In genomic region chr2:37421903-37422302, GRCm38 (mm10) we compare ENCODE assay signal across 8 mouse cellular contexts. TPM values are rescaled to one million over a fixed set of nuclear protein-coding genes. Genes with fewer than 3 reads are reported as not detected.
A peak's percentile ranks its signal among the peaks of the same experiment; 100 is the strongest.
DNase-seq lines count a peak whose midpoint lies in the region; ATAC-seq and TF ChIP-seq lines count a peak whose summit lies in the region.

No protein-coding gene starts in this region.

- peak overlapping the region; percentile 88 for H3K27ac ChIP-seq in heart, postnatal 0 days (ENCODE audit: low read depth)
- peak overlapping the region; percentile 97 for H3K27ac ChIP-seq in hindbrain, embryonic 11.5 days (ENCODE audit: low read depth, low read length)
- H3K27ac ChIP-seq in midbrain, embryonic 11.5 days (ENCODE audit: low read depth, low read length) = peak overlapping the region; percentile 96

- peak overlapping the region; percentile 97 for H3K9ac ChIP-seq in heart, postnatal 0 days (replicated peaks; ENCODE audit: low read depth, low read length)
- H3K9ac ChIP-seq in hindbrain, embryonic 11.5 days (ENCODE audit: low read depth, low read length) = peak overlapping the region; percentile 97
- peak overlapping the region; percentile 99 for H3K9ac ChIP-seq in midbrain, embryonic 11.5 days (ENCODE audit: low read length)

- peak overlapping the region; percentile 94 for H3K4me3 ChIP-seq in heart, postnatal 0 days (ENCODE audit: low read depth, low read length)
- peak overlapping the region; percentile 95 for H3K4me3 ChIP-seq in hindbrain, embryonic 11.5 days (ENCODE audit: low read depth, low read length)
- H3K4me3 ChIP-seq in midbrain, embryonic 11.5 days (ENCODE audit: low read depth, low read length) = peak overlapping the region; percentile 99

- peak overlapping the region; percentile 78 for H3K4me2 ChIP-seq in heart, postnatal 0 days (ENCODE audit: low read depth, low read length)
- H3K4me2 ChIP-seq in hindbrain, embryonic 11.5 days (replicated peaks; ENCODE audit: low read depth, low read length) = peak overlapping the region; percentile 59
- peak overlapping the region; percentile 64 for H3K4me2 ChIP-seq in midbrain, embryonic 11.5 days

- no peak for TF ChIP-seq EP300 in heart, postnatal 0 days (IDR thresholded peaks at IDR 0.05; ENCODE audit: low read depth)

- no peaks in the 10 kb centered on the region for H3K36me3 ChIP-seq in heart, postnatal 0 days (replicated peaks; ENCODE audit: control insufficient read depth, insufficient read depth, low read length)
- H3K36me3 ChIP-seq in hindbrain, embryonic 11.5 days (ENCODE audit: control insufficient read depth, insufficient read depth, low read length) = no peaks in the 10 kb centered on the region
- no peaks in the 10 kb centered on the region for H3K36me3 ChIP-seq in midbrain, embryonic 11.5 days (ENCODE audit: control insufficient read depth, insufficient read depth, low read length)

- H3K27me3 ChIP-seq in heart, postnatal 0 days (ENCODE audit: control insufficient read depth, insufficient read depth, low read length) = no peaks in the 10 kb centered on the region
- H3K27me3 ChIP-seq in hindbrain, embryonic 11.5 days (ENCODE audit: control insufficient read depth, insufficient read depth, low read length) = no peaks in the 10 kb centered on the region
- H3K27me3 ChIP-seq in midbrain, embryonic 11.5 days (ENCODE audit: control insufficient read depth, insufficient read depth, low read length) = no peaks in the 10 kb centered on the region

- ATAC-seq in heart, postnatal 0 days (ENCODE audit: insufficient read depth, low read depth) = no peak
- no peak for ATAC-seq in hindbrain, embryonic 11.5 days (ENCODE audit: low FRiP score)
- no peak for ATAC-seq in midbrain, embryonic 11.5 days (ENCODE audit: low FRiP score)

- no peaks in the 10 kb centered on the region for H3K9me3 ChIP-seq in heart, postnatal 0 days (replicated peaks; ENCODE audit: control insufficient read depth, low read length)
- H3K9me3 ChIP-seq in hindbrain, embryonic 11.5 days (ENCODE audit: control insufficient read depth, low read length) = no peaks in the 10 kb centered on the region
- no peaks in the 10 kb centered on the region for H3K9me3 ChIP-seq in midbrain, embryonic 11.5 days (ENCODE audit: control insufficient read depth, low read length)

- no peak for TF ChIP-seq CTCF in heart, postnatal 0 days (IDR thresholded peaks at IDR 0.05; ENCODE audit: low read depth)

- 8% methylated on average over 3 of the region's 3 CpGs for WGBS in heart, postnatal 0 days
- 12% methylated on average over 3 of the region's 3 CpGs for WGBS in hindbrain, embryonic 11.5 days
- 7% methylated on average over 3 of the region's 3 CpGs for WGBS in midbrain, embryonic 11.5 days

- no peak for DNase-seq in heart, postnatal 0 days (ENCODE audit: low spot score)
- no peak for DNase-seq in heart, adult 9 months (ENCODE audit: low spot score in 2 of 2)
- peak; percentile 30 for DNase-seq in MEL-GATA-1-ER (ENCODE audit: extremely low read depth, low read depth)
- no peak for DNase-seq in hindbrain, embryonic 11.5 days (ENCODE audit: low spot score)
- no peak for DNase-seq in midbrain, embryonic 11.5 days (ENCODE audit: low spot score, missing footprints)
- no peak for DNase-seq in frontal cortex, postnatal 10 days (ENCODE audit: low spot score in 2 of 2)
- no peak for DNase-seq in adrenal gland, postnatal 14 days
- no peak for DNase-seq in right cerebral cortex, postnatal 25 days

- peaks cover 7% of the 10 kb centered on the region for H3K4me1 ChIP-seq in heart, postnatal 0 days (ENCODE audit: control insufficient read depth, insufficient read depth)
- no peaks in the 10 kb centered on the region for H3K4me1 ChIP-seq in hindbrain, embryonic 11.5 days (replicated peaks; ENCODE audit: control insufficient read depth, insufficient read depth, low read length)
- H3K4me1 ChIP-seq in midbrain, embryonic 11.5 days (ENCODE audit: control insufficient read depth, insufficient read depth, low read length) = peaks cover 2% of the 10 kb centered on the region

RNA-seq across cellular contexts. Expression of gene Rc3h2, which starts 0.8 kb away (rescaled TPM):
- 24.7 and 30.8 TPM in 2 replicates for total RNA-seq in heart, postnatal 0 days (2014; rRNA removed; ENCODE audit: low replicate concordance)
- polyA plus RNA-seq in heart, postnatal 0 days (2015; fragmentation: Nextera tagmentation; extraction: Ambion mirVana) = 5.6 and 6.0 TPM in 2 replicates
- polyA plus RNA-seq in hindbrain, embryonic 11.5 days (2014; fragmentation: Nextera tagmentation; extraction: Ambion mirVana) = 22.7 and 33.4 TPM in 2 replicates
- polyA plus RNA-seq in midbrain, embryonic 11.5 days (2014; fragmentation: Nextera tagmentation; extraction: Ambion mirVana) = 20.4 and 22.0 TPM in 2 replicates
- total RNA-seq in adrenal gland, postnatal 14 days (2021) = 41.5 and 43.7 TPM in 2 replicates

RNA-seq across cellular contexts. Expression of gene Zbtb26, which starts 21.0 kb away (rescaled TPM):
- 9.4 and 13.9 TPM in 2 replicates for total RNA-seq in heart, postnatal 0 days (2014; rRNA removed; ENCODE audit: low replicate concordance)
- 1.9 and 2.0 TPM in 2 replicates for polyA plus RNA-seq in heart, postnatal 0 days (2015; fragmentation: Nextera tagmentation; extraction: Ambion mirVana)
- 12.5 and 13.6 TPM in 2 replicates for polyA plus RNA-seq in hindbrain, embryonic 11.5 days (2014; fragmentation: Nextera tagmentation; extraction: Ambion mirVana)
- polyA plus RNA-seq in midbrain, embryonic 11.5 days (2014; fragmentation: Nextera tagmentation; extraction: Ambion mirVana) = 11.7 and 14.1 TPM in 2 replicates
- total RNA-seq in adrenal gland, postnatal 14 days (2021) = 8.8 and 10.7 TPM in 2 replicates

RNA-seq across cellular contexts. Expression of gene Zbtb6, which starts 21.1 kb away (rescaled TPM):
- total RNA-seq in heart, postnatal 0 days (2014; rRNA removed; ENCODE audit: low replicate concordance) = 7.4 and 9.4 TPM in 2 replicates
- 2.1 and 2.3 TPM in 2 replicates for polyA plus RNA-seq in heart, postnatal 0 days (2015; fragmentation: Nextera tagmentation; extraction: Ambion mirVana)
- polyA plus RNA-seq in hindbrain, embryonic 11.5 days (2014; fragmentation: Nextera tagmentation; extraction: Ambion mirVana) = 6.4 and 7.2 TPM in 2 replicates
- polyA plus RNA-seq in midbrain, embryonic 11.5 days (2014; fragmentation: Nextera tagmentation; extraction: Ambion mirVana) = 6.8 and 8.4 TPM in 2 replicates
- total RNA-seq in adrenal gland, postnatal 14 days (2021) = 12.0 and 13.6 TPM in 2 replicates

RNA-seq across cellular contexts. Expression of gene Rabgap1, which starts 21.2 kb away (rescaled TPM):
- 27.7 and 35.3 TPM in 2 replicates for total RNA-seq in heart, postnatal 0 days (2014; rRNA removed; ENCODE audit: low replicate concordance)
- polyA plus RNA-seq in heart, postnatal 0 days (2015; fragmentation: Nextera tagmentation; extraction: Ambion mirVana) = 18.9 and 21.5 TPM in 2 replicates
- polyA plus RNA-seq in hindbrain, embryonic 11.5 days (2014; fragmentation: Nextera tagmentation; extraction: Ambion mirVana) = 51.3 and 86.2 TPM in 2 replicates
- 43.8 and 51.8 TPM in 2 replicates for polyA plus RNA-seq in midbrain, embryonic 11.5 days (2014; fragmentation: Nextera tagmentation; extraction: Ambion mirVana)
- total RNA-seq in adrenal gland, postnatal 14 days (2021) = 60.4 and 61.6 TPM in 2 replicates
